Mouse (Mus musculus): ENCODE results near the gene Itpkb.
"Not testable (repeated sequence)": the region's sequence is repeated elsewhere in the genome, so short reads cannot be mapped to it uniquely, and the experiment has no call there.

The Itpkb gene

GRCm38 (mm10) chr1:180367626-180368025 lies 37.3 kb downstream of the Itpkb start:
- DNase-seq (ENCODE audit: low spot score in 2 of 2): no peak

- DNase-seq (ENCODE audit: low spot score in 2 of 2): no peak
These were observed 37.8 kb downstream of the Itpkb start for GRCm38 (mm10) chr1:180368112-180368511.

DNA sequence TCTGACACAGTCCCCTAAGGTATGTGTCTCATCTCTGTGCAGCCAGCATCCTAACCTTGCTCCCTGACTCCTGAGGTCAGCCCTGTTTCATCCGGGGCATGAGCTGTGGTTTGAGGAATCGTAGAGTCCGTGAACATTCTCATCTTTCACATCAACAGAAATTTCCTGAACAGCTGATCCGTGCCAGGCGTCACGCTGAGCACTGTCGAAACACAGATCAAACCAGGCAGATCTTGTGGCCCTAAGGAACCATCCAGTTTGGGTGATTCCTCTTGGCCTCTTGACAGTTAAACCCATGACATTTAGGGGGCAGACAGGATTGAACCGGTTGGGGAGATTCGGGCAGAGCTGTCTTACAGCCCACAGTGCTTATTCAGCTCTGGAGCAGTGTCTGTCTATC lies 38.4 kb downstream of the Itpkb start:
- no peak for DNase-seq (ENCODE audit: low spot score in 2 of 2)

DNA sequence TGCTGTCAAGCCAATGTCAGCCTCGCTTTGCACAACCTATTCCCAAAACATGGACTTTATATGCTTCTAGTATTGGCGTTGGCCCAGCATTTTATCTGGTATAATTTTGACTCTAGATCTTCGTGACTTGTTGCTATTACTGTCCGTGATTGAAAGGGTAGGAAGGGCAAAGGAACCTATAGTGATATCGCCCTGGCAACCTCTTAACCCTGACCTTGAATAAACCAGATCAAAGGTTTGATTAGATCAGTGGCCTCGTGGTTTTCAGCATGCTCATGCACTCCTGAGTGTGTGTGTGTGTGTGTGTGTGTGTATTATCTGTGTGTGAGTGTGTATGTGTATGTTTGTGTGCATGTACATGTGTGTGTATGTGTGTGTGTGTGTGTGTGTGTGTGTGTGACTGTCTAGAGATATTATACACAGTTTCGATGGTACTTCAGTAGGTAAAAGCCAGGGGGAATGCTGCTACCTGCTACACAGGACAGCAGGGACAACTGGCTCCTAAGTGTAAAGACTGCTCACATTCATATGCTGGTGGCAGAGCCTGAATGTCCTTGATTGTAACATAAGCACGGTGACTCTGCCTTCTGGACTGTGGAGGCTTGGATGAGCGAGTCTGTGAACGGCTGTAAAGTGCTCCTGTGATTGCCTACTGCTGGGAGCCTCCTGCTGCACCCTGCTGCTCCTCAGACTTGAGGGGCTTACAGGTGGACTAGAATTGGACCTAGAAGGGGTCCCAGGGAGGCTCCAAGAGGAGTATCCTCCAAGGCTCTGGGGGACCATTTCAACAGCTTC lies 40.8 kb downstream of the Itpkb start:
- no peak for DNase-seq (ENCODE audit: low spot score in 2 of 2)

- not testable (repeated sequence) for DNase-seq (ENCODE audit: low spot score in 2 of 2)
These were observed 42.0 kb downstream of the Itpkb start for GRCm38 (mm10) chr1:180372258-180372657.

GRCm38 (mm10) chr1:180376598-180376997 lies 46.3 kb downstream of the Itpkb start:
- DNase-seq (ENCODE audit: low spot score in 2 of 2): no peak

DNA sequence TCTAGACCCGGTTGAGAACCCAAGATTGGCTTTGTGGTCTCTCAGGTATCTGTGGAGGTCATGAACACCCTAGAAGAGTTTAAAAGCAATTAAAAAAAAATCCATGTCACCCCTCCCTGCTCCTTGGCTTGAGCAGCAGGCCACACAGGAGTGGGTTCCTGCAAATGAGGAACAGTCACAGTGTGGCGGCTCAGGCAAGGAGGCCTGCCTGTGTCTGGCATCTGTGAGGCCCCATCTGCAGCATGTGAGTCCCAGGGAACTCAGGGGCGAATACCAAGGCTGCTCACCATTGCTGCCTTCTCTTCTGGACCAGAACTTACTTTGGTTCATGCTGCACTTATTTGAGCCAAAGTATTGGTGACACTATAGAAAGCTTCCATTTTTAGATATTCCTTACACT lies 49.3 kb downstream of the Itpkb start:
- no peak for DNase-seq (ENCODE audit: low spot score in 2 of 2)

DNA sequence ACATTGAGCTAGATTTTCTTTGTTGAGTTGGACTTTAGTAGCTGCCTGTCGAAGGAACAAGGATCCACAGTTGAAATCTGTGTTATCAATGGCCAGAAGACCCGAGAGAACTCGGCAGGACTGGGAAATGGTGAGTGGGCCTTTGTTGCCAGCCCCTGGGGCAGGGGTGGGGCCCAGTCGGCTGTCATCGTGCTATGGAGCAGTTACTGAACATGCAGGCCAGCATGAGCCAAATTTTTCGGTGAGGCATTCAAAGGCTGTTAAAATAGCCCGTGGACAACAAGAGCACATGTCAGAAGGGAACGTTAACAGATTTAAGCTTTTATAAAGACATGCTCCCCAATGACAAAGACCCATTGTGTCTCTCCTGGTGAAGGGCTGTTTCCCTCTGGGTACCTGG lies 52.1 kb downstream of the Itpkb start:
- no peak for DNase-seq (ENCODE audit: low spot score in 2 of 2)

- DNase-seq (ENCODE audit: low spot score in 2 of 2): no peak
These were observed 53.6 kb downstream of the Itpkb start for GRCm38 (mm10) chr1:180383884-180384283.

DNA sequence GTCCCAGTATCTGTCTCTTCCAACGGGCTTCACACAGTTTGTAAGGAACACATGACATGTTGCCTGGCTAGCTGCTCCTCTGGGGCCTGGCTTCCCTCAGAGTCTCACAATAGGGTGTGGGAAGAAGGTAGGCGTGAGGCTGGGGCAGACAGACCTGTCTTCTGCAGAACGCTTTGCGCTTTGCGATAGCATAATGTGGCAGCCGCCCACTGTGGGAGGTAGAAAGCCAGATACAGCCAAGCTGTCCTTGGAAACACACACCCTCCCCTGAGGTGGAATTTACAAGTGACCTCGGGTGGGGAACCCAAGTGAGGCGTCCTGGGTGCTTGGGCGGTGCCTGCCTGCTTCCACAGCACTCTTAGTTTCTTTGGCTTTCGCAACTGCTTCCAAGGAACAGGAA lies 54.2 kb downstream of the Itpkb start:
- peak in 1 of 2 experiments; percentile 76 for DNase-seq (ENCODE audit: low spot score in 2 of 2)

- no peak for DNase-seq (ENCODE audit: low spot score in 2 of 2)
These were observed 55.0 kb downstream of the Itpkb start for GRCm38 (mm10) chr1:180385308-180385707.

DNA sequence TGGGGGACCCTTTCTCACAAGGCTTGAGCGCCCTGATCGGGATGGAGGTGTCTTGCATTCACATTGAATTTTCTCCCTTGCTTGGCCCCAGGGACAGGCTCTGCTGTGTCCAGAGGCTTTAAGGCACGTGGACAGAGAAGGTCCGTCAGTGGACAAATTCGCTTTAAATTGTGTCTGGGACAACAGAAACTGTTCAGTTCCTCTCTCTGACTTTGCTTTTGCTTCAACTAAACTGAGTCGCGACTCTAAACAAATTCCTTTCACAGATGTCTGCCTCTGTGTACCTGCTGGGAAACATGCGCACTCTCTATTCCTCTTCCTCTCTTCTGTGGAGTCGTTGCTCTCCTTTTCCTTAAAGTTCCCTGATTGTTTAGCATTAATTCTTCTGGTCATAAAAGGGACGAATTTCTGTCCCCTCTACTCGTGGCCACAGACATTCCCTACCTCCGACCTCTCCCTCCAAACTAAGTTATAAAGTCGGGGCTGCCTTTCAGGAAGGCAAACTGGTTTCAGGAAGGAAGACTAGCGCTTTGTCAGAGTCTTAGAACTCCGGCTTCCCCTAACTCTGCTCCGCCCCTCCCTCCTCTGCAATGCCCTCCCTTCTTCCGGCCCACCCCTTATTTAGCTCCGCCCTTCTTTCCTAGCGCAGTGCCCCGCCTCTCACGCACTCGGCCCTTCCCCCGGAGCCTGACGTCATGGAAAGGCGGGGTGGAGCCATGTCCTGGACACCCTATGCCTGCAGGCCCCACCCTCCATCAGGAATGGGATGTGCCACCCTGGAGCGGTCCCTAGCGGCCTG lies 56.9 kb downstream of the Itpkb start:
- DNase-seq (ENCODE audit: low spot score in 2 of 2): peak; percentile 95 to 99

DNA sequence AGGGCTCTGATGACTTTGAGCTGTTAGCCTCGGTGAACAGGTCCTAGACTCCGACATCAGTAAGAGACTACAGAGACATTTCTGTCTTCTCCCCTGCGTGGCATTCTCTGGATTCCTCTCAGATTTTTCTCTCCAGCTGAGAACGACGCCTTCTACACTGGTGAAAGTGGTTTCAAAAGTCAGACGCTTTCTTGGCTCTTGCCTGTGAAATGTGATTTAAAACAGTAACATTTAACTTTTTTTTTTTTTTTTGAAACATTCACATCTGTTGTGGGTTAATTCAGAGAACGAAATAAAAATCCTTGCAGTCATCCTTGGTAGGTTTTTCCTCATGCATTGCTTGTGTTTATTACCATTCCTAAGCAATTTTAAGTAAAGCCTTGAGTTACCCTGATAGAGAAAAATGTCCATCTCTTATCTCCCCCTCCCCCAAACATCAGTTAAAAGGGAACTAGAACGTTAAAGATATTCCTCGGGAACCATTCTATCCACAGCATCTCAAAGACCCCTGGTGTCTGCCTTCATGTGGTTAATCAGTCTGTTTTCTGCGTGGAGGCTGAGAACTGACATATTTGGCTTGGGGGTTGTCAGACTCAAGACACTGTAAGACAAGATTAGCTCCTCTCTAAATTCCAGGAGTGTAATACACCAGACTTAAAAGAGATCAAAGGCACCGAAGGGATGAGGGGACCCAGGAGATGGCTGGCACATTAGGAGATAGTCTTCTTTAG lies 57.6 kb downstream of the Itpkb start:
- DNase-seq (ENCODE audit: low spot score in 2 of 2): no peak

DNA sequence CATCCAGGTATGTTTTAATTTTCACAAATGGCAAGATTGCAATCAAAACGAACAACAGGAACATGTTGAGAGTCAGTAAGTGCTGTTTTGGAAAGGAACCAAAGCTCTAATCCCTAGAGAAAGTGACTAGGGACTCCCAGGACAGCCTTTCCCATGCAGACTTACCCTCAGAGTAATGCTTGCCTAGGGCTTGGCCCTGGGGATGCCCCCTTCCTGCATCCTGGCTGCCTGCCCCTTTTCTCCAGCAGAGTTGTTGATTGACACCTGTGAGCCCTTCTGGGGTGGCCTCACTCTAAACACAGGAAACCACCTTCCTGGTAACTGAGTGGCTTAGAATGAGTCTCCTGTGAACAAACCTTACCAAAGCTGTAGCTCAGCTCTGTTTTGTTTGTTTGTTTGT lies 58.2 kb downstream of the Itpkb start:
- no peak for DNase-seq (ENCODE audit: low spot score in 2 of 2)

DNA sequence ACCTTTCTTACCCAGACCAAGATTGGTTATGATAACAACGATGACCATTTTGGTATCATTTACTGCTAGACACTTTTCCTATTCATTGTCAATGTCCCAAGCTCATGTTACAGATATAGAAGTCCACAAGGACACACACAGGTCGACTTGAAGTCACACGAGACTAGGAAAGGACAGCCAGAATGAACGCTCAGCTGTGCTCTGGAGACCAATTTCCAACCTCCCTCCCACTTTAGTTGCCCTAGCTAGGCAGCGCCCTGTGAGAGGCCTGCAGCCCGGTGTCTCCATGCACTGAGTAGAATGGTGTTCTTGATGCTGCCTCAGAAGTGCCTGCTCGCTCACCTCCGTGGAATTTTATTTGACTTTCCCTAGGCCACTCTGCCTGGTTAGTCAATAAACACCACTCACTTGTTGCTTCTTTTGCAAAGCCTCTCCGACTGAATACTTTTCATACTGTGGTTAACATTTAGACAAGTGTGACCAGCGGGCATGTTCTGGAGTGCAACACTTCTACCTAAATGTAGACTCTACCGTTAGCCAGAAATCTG lies 59.0 kb downstream of the Itpkb start:
- DNase-seq (ENCODE audit: low spot score in 2 of 2): not testable (repeated sequence)

DNA sequence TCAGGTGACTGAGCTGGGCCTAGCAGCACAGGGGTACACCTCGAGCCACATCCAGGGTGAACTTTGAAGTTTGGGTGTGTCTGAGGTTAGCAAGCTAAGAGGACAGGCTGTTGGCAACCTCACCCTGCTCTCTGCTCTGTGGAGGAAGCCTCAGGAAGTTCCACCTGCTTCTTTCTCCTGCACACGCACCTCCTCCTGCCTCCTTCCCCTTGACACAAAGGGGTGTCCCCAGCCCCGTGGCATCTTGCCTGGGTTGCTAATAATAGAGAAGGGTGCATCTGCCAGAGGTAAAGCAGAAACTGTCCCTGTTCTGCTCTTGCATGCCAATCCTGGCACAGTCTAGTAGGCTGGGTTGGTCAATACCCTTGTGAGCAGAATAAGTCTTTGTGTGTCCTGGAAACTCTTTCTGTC lies 60.0 kb downstream of the Itpkb start:
- no peak for DNase-seq (ENCODE audit: low spot score in 2 of 2)

DNA sequence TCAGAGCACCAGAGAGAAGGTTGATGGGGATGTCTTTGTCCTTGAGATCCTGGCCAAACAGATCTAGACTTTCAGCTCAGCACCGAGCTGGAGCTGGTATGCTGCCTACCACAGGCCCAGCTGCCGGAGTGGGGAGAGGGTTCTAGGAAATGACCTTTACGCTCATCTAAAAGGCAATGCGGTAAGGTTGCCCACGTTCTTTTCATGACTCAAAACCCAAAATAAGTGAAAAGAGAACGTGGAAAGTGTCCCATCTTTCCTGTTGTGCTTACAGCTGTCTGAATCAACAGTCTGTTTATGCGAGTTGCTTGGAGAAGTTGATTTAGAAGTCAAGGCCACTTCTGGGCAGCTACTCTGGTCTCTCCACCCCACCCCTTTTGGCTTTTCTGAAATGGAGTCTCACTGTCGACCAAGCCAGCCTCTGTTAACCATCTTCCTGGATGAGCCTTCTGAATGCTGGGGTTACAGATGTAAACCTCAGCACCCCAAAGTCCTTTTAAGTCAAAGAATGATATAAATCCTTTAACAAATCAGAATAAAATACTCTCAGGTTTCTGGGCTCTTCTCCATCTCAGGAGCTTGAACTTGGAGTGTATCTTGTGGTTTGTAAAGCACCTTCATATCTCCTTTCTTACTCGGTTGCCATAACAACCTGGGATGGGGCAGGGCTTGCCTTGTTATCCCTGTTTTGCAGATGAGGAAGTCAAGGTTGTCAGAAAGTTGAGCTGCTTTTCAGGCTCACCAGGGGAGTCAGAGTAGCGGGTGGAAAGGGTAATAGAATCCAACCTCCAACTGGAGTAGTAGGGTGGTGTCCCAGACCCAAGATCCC lies 60.7 kb downstream of the Itpkb start:
- DNase-seq (ENCODE audit: low spot score in 2 of 2): no peak

DNA sequence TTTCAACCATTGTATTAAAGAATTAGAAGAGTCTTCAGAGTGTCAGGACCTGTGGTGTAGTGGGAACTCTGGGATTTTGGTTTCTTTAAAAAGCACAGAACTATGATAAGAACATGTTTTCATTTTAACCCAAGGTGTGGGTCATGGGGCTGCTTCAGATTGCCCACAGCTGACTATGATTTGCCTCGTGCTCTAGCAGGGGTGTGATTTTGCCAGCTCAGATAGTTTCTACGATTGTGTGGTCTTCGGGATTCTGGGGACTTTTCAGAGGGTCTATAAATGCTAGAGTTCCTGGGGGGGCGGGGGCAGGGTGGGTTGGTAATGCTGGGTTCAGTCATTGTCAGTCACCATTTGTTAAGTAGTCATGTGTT lies 61.3 kb downstream of the Itpkb start:
- DNase-seq (ENCODE audit: low spot score in 2 of 2): no peak

DNA sequence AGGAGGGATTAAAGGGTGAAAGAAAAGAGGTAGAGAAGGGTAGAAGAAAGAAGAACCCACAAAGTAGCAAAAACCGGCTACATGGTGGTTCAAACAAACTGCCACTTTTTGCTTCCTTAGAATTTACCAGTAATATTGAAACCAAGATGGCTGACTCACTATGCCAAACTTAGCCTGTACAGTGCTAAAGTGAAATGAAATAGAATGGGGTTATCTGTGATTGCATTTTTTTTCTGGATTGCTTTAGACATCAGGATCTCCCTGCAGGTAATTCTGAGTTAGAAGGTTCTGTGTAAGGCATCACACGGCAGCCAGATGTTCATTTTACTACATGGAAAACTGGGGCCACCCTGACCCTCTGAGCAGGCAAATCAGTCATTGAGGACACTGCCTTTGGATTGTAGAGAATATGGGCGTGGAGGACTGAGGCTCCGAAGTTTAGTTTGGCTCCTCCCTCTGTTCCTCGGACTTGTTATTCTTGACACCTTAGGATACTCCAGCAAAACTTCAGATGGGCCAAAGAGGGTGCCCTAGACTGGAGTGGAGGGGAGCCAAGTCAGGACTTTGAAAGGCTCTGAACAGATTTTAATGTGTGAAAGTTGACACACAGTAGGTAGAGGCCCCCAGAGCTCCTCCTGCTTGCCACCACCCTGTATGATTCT lies 62.0 kb downstream of the Itpkb start:
- no peak for DNase-seq (ENCODE audit: low spot score in 2 of 2)

- DNase-seq (ENCODE audit: low spot score in 2 of 2): no peak
These were observed 62.9 kb downstream of the Itpkb start for GRCm38 (mm10) chr1:180393017-180393797.

Measured in left cerebral cortex, adult 9 months (tissue).